In genomic region chr2:69593168-69593567, GRCm38 (mm10) we compare ENCODE assay signal across 23 mouse cellular contexts. TPM values are rescaled to one million over a fixed set of nuclear protein-coding genes. Genes with fewer than 3 reads are reported as not detected.
"Had no signal": no experiment of that assay in that cellular context is flagged by ENCODE, and none has a peak within 500 bp of the region (broad histone marks: within the 10 kb centered on the region; RNA-seq: fewer than 3 reads in every experiment).

No protein-coding gene starts in this region.

- H3K27ac ChIP-seq: liver, embryonic 14.5 days; lung, embryonic 15.5 days; macrophage; neural tube, embryonic 13.5 days; neural tube, embryonic 15.5 days had no signal

- H3K4me2 ChIP-seq: lung, embryonic 15.5 days; midbrain, embryonic 11.5 days; neural tube, embryonic 13.5 days; neural tube, embryonic 15.5 days had no signal

- H3K9me3 ChIP-seq: lung, embryonic 15.5 days; neural tube, embryonic 13.5 days; neural tube, embryonic 15.5 days had no signal

- H3K4me1 ChIP-seq: neural tube, embryonic 15.5 days had no signal

- H3K9ac ChIP-seq: liver, embryonic 14.5 days; lung, embryonic 15.5 days; neural tube, embryonic 13.5 days; neural tube, embryonic 15.5 days had no signal

- ATAC-seq: lung, postnatal 0 days; midbrain, embryonic 16.5 days had no signal

- H3K36me3 ChIP-seq: lung, embryonic 15.5 days; neural tube, embryonic 13.5 days; neural tube, embryonic 15.5 days had no signal

- DNase-seq: lung, adult 2 months; lung, postnatal 14 days; lung, postnatal 36 days; midbrain, embryonic 14.5 days; retina, postnatal 1 day; right cerebral cortex, adult 18-20 months; right cerebral cortex, postnatal 25 days; right cerebral cortex, postnatal 4 days; spleen, adult 18-20 months; thymus, adult 18-20 months; thymus, postnatal 25 days; thymus, postnatal 4 days had no signal

- H3K4me3 ChIP-seq: lung, embryonic 15.5 days; megakaryocyte, embryonic 14.5 days; myocyte; neural tube, embryonic 13.5 days; neural tube, embryonic 15.5 days had no signal

RNA-seq across cellular contexts. Expression of gene Lrp2, which starts 7.3 kb away (rescaled TPM):
- polyA plus RNA-seq: macrophage; small intestine, adult 2 months had no signal

RNA-seq across cellular contexts. Expression of gene Bbs5, which starts 53.8 kb away (rescaled TPM):
- polyA plus RNA-seq: small intestine, adult 2 months had no signal
